In genomic region chr10:76632630-76633029, GRCm38 (mm10) we compare ENCODE assay signal across 17 mouse cellular contexts. TPM values are rescaled to one million over a fixed set of nuclear protein-coding genes. Genes with fewer than 3 reads are reported as not detected.
DNase-seq lines count a peak whose midpoint lies in the region; ATAC-seq and TF ChIP-seq lines count a peak whose summit lies in the region.
"Had no signal": no experiment of that assay in that cellular context is flagged by ENCODE, and none has a peak within 500 bp of the region (broad histone marks: within the 10 kb centered on the region; RNA-seq: fewer than 3 reads in every experiment).

No protein-coding gene starts in this region.

- H3K4me3 ChIP-seq in layer of hippocampus, adult 2 months = no peak overlapping the region
- no peak overlapping the region for H3K4me3 ChIP-seq in embryonic facial prominence, embryonic 12.5 days
- H3K4me3 ChIP-seq in intestine, embryonic 16.5 days (ENCODE audit: low read length) = no peak overlapping the region
- no peak overlapping the region for H3K4me3 ChIP-seq in olfactory bulb, adult 2 months (ENCODE audit: insufficient read depth, low read depth, low read length)
- H3K4me3 ChIP-seq: hindbrain, embryonic 13.5 days; kidney, embryonic 15.5 days; midbrain, embryonic 13.5 days had no signal

- DNase-seq in layer of hippocampus, adult 2 months (ENCODE audit: low spot score in 2 of 2) = peak in 1 of 2 experiments; percentile 20
- no peak for DNase-seq in layer of hippocampus, postnatal 36 days
- no peak for DNase-seq in embryo, embryonic 10 days (ENCODE audit: low spot score)
- no peak for DNase-seq in cerebellum, adult 18-20 months
- DNase-seq: lung, postnatal 10 days; thymus, postnatal 4 days had no signal

- no peak overlapping the region for H3K4me2 ChIP-seq in embryonic facial prominence, embryonic 12.5 days (replicated peaks)
- no peak overlapping the region for H3K4me2 ChIP-seq in intestine, embryonic 16.5 days (ENCODE audit: low read depth, low read length)
- H3K4me2 ChIP-seq: hindbrain, embryonic 13.5 days; kidney, embryonic 15.5 days; midbrain, embryonic 13.5 days had no signal

- H3K27me3 ChIP-seq in embryonic facial prominence, embryonic 12.5 days = no peaks in the 10 kb centered on the region
- H3K27me3 ChIP-seq in intestine, embryonic 16.5 days (replicated peaks; ENCODE audit: control insufficient read depth, insufficient read depth, low read length) = no peaks in the 10 kb centered on the region
- H3K27me3 ChIP-seq: hindbrain, embryonic 13.5 days; kidney, embryonic 15.5 days; midbrain, embryonic 13.5 days; Patski had no signal

- no peak overlapping the region for H3K9ac ChIP-seq in embryonic facial prominence, embryonic 12.5 days
- H3K9ac ChIP-seq in intestine, embryonic 16.5 days (ENCODE audit: low read depth, low read length) = no peak overlapping the region
- H3K9ac ChIP-seq: hindbrain, embryonic 13.5 days; kidney, embryonic 15.5 days; midbrain, embryonic 13.5 days had no signal

- no peaks in the 10 kb centered on the region for H3K9me3 ChIP-seq in embryonic facial prominence, embryonic 12.5 days
- no peaks in the 10 kb centered on the region for H3K9me3 ChIP-seq in intestine, embryonic 16.5 days (ENCODE audit: control insufficient read depth, low read length)
- H3K9me3 ChIP-seq: kidney, embryonic 15.5 days; midbrain, embryonic 13.5 days had no signal

- H3K4me1 ChIP-seq in embryonic facial prominence, embryonic 12.5 days = peaks cover 37% of the 10 kb centered on the region
- peaks cover 26% of the 10 kb centered on the region for H3K4me1 ChIP-seq in intestine, embryonic 16.5 days (ENCODE audit: control insufficient read depth, insufficient read depth, low read length)
- peaks cover 18% of the 10 kb centered on the region for H3K4me1 ChIP-seq in olfactory bulb, adult 2 months (ENCODE audit: control insufficient read depth, insufficient read depth, low read length)
- H3K4me1 ChIP-seq: hindbrain, embryonic 13.5 days had no signal

- TF ChIP-seq CTCF in layer of hippocampus, adult 2 months (conservative IDR thresholded peaks at IDR 0.05) = no peak
- TF ChIP-seq CTCF in olfactory bulb, adult 2 months (IDR thresholded peaks at IDR 0.05; ENCODE audit: insufficient read depth, low read depth, low read length) = no peak

- 51% methylated on average over 8 of the region's 8 CpGs for WGBS in embryonic facial prominence, embryonic 12.5 days
- 76% methylated on average over 8 of the region's 8 CpGs for WGBS in intestine, embryonic 16.5 days
- 55% methylated on average over 8 of the region's 8 CpGs for WGBS in olfactory bulb, adult 2 months

- ATAC-seq in embryonic facial prominence, embryonic 12.5 days (ENCODE audit: insufficient number of reproducible peaks, insufficient read depth, low FRiP score, low TSS enrichment) = no peak
- no peak for ATAC-seq in intestine, embryonic 16.5 days
- ATAC-seq: forebrain, embryonic 14.5 days; midbrain, embryonic 13.5 days; Patski had no signal

- TF ChIP-seq POLR2A in olfactory bulb, adult 2 months (IDR thresholded peaks at IDR 0.05; ENCODE audit: insufficient read depth, low read depth, low read length) = no peak

- H3K27ac ChIP-seq in layer of hippocampus, adult 2 months = peak overlapping the region; percentile 49; the same call in 1 of the 2 replicates
- 0 out of 2 replicates have a peak overlapping the region, but pooled peaks have one; percentile 24 for H3K27ac ChIP-seq in embryonic facial prominence, embryonic 12.5 days
- peak overlapping the region; percentile 15; the same call in 1 of the 2 replicates for H3K27ac ChIP-seq in intestine, embryonic 16.5 days (ENCODE audit: low read length)
- H3K27ac ChIP-seq in olfactory bulb, adult 2 months (ENCODE audit: insufficient read depth, low read depth, low read length) = peak overlapping the region; percentile 25
- H3K27ac ChIP-seq: hindbrain, embryonic 13.5 days; kidney, embryonic 15.5 days; midbrain, embryonic 13.5 days had no signal

- H3K36me3 ChIP-seq in embryonic facial prominence, embryonic 12.5 days = no peaks in the 10 kb centered on the region
- no peaks in the 10 kb centered on the region for H3K36me3 ChIP-seq in intestine, embryonic 16.5 days (ENCODE audit: control insufficient read depth, insufficient read depth, low read length)
- H3K36me3 ChIP-seq: hindbrain, embryonic 13.5 days; kidney, embryonic 15.5 days; midbrain, embryonic 13.5 days had no signal

RNA-seq across cellular contexts. Expression of gene Col6a2, which starts 9.2 kb away (rescaled TPM):
- 1 to 10 TPM; 4.7 to 4.8 TPM for total RNA-seq in layer of hippocampus, adult 2 months (2021)
- total RNA-seq in layer of hippocampus, postnatal 36 days (2021) = 1 to 10 TPM; 3.8 to 6.1 TPM
- 90.7 and 109 TPM in 2 replicates for polyA plus RNA-seq in embryonic facial prominence, embryonic 12.5 days (2016; fragmentation: Nextera tagmentation; extraction: Ambion mirVana)
- polyA plus RNA-seq in intestine, embryonic 16.5 days (2015; fragmentation: Nextera tagmentation; extraction: Ambion mirVana) = 230 and 262 TPM in 2 replicates
- not detected in 2 replicates for polyA plus RNA-seq in olfactory bulb, adult 2 months (2012; ENCODE audit: insufficient read depth, insufficient read length, low replicate concordance, missing spikeins)

RNA-seq across cellular contexts. Expression of gene Ftcd, which starts 57.2 kb away (rescaled TPM):
- total RNA-seq in layer of hippocampus, adult 2 months (2021) = not detected
- total RNA-seq in layer of hippocampus, postnatal 36 days (2021) = not detected
- 0.09 TPM in 1 of 2 replicates, not detected in the other for polyA plus RNA-seq in embryonic facial prominence, embryonic 12.5 days (2016; fragmentation: Nextera tagmentation; extraction: Ambion mirVana)
- polyA plus RNA-seq in intestine, embryonic 16.5 days (2015; fragmentation: Nextera tagmentation; extraction: Ambion mirVana) = 0.87 and 1.5 TPM in 2 replicates
- not detected in 2 replicates for polyA plus RNA-seq in olfactory bulb, adult 2 months (2012; ENCODE audit: insufficient read depth, insufficient read length, low replicate concordance, missing spikeins)
- total RNA-seq: adrenal gland, adult 18-20 months; heart, adult 8-10 months; layer of hippocampus, postnatal 10 days had no signal
- polyA plus RNA-seq: forebrain, embryonic 14.5 days; hindbrain, embryonic 13.5 days had no signal
